Mouse (Mus musculus): ENCODE measurements around the gene Rpl41.

GRCm38 (mm10) chr10:128545570-128545898, 3.6 kb downstream of the Rpl41 start:
- no peak for TF ChIP-seq CTCF (IDR thresholded peaks at IDR 0.05; ENCODE audit: control insufficient read depth, insufficient read depth, low read length)
- no peak for TF ChIP-seq POLR2A (IDR thresholded peaks at IDR 0.05; ENCODE audit: borderline replicate concordance, control insufficient read depth, low read depth, low read length)

Measured in bone marrow, adult 2 months (tissue).